Mouse (Mus musculus) CH12.LX (cell line): Measurements from ENCODE around the gene Sema6d. TPM values are rescaled to one million over a fixed set of nuclear protein-coding genes. Genes with fewer than 3 reads are reported as not detected.

ENCODE experiments used
- DNase-seq: peaks from one replicate; pipeline ENCODE4 v3.0.0-alpha.2; 2013; ENCODE audit errors: extremely low read depth
- H3K27ac ChIP-seq: 2 replicates; pipeline ENCODE4 v1.5.1; 2012; ENCODE audit warnings: low read depth, mild to moderate bottlenecking, control low read depth, moderate library complexity; ENCODE audit not compliant: insufficient read depth
- H3K27me3 ChIP-seq: replicated peaks from 2 replicates; pipeline ENCODE3; 2012; ENCODE audit warnings: inconsistent platforms
- H3K36me3 ChIP-seq, 2 experiments: replicated peaks in 1 of 2; 2 replicates each; pipeline versions ENCODE3 to v1.6.1; 2012; ENCODE audit warnings: inconsistent platforms in 1 of 2, low read length in 1 of 2, mild to moderate bottlenecking in 1 of 2, mixed read lengths in 1 of 2, moderate library complexity in 1 of 2; ENCODE audit not compliant: control insufficient read depth in 1 of 2, insufficient read depth in 1 of 2
- H3K4me1 ChIP-seq, 2 experiments: 2 replicates each; pipeline ENCODE4 v1.6.1; 2012; ENCODE audit warnings: inconsistent platforms in 1 of 2, moderate library complexity in 1 of 2; ENCODE audit not compliant: insufficient read depth in 2 of 2, control insufficient read depth in 1 of 2
- H3K4me2 ChIP-seq: 2 replicates; pipeline ENCODE4 v1.6.1; 2012; ENCODE audit warnings: low read depth, mild to moderate bottlenecking, control low read depth; ENCODE audit not compliant: poor library complexity, insufficient read depth, severe bottlenecking
- H3K4me3 ChIP-seq, 3 experiments: fragments of 150-350 bp in 1 of 3; sonication (generic) in 1 of 3; replicated peaks in 1 of 3; 2 replicates each; pipeline versions ENCODE3 to v1.5.1; 2011 to 2012; ENCODE audit warnings: low read depth in 2 of 3, low read length in 2 of 3, mild to moderate bottlenecking in 2 of 3, moderate library complexity in 2 of 3, control low read depth in 1 of 3, improper control_type of control experiment in 1 of 3, inconsistent platforms in 1 of 3, mixed read lengths in 1 of 3; ENCODE audit not compliant: poor library complexity in 1 of 3
- H3K79me2 ChIP-seq: replicated peaks from 2 replicates; pipeline ENCODE4 v1.6.1; 2012; ENCODE audit warnings: mild to moderate bottlenecking, moderate library complexity; ENCODE audit not compliant: control insufficient read depth, poor library complexity, insufficient read depth, severe bottlenecking; ENCODE audit errors: extremely low read depth
- H3K9ac ChIP-seq: 2 replicates; pipeline ENCODE4 v1.6.1; 2012; ENCODE audit warnings: low read depth, mild to moderate bottlenecking, control low read depth, moderate library complexity; ENCODE audit not compliant: insufficient read depth
- H3K9me3 ChIP-seq: replicated peaks from 2 replicates; pipeline ENCODE3; 2012; ENCODE audit warnings: low read length, inconsistent platforms, mixed read lengths
- BHLHE40 ChIP-seq: IDR thresholded peaks from 2 replicates; pipeline ENCODE4 v1.6.1; 2011; ENCODE audit warnings: mild to moderate bottlenecking, low read depth, low read length, improper control_type of control experiment
- CTCF ChIP-seq, 2 experiments: IDR thresholded peaks in 1 of 2; conservative IDR thresholded peaks in 1 of 2; 2 replicates each; pipeline ENCODE4 v1.5.1; 2011 to 2012; ENCODE audit warnings: low read depth in 2 of 2, low read length in 2 of 2, improper control_type of control experiment in 1 of 2, inconsistent platforms in 1 of 2, mild to moderate bottlenecking in 1 of 2, moderate library complexity in 1 of 2
- E2F4 ChIP-seq: IDR thresholded peaks from 2 replicates; pipeline ENCODE4 v1.6.1; 2011; ENCODE audit warnings: low read depth, low read length, improper control_type of control experiment; ENCODE audit not compliant: insufficient replicate concordance
- EP300 ChIP-seq: IDR thresholded peaks from 2 replicates; pipeline ENCODE4 v1.6.1; 2011; ENCODE audit warnings: low read length, improper control_type of control experiment
- GABPA ChIP-seq: IDR thresholded peaks from 2 replicates; pipeline ENCODE4 v1.6.1; 2012; ENCODE audit warnings: low read depth, low read length, improper control_type of control experiment, inconsistent platforms; ENCODE audit not compliant: insufficient replicate concordance
- JUN ChIP-seq: IDR thresholded peaks from 2 replicates; pipeline ENCODE4 v1.6.1; 2011; ENCODE audit warnings: low read depth, mild to moderate bottlenecking, low read length, improper control_type of control experiment, moderate library complexity; ENCODE audit not compliant: insufficient read depth
- MAFK ChIP-seq: IDR thresholded peaks from 2 replicates; pipeline ENCODE4 v1.6.1; 2011; ENCODE audit warnings: low read length, improper control_type of control experiment; ENCODE audit not compliant: insufficient replicate concordance
- MAX ChIP-seq: IDR thresholded peaks from 2 replicates; pipeline ENCODE4 v1.6.1; 2011; ENCODE audit warnings: low read length, improper control_type of control experiment
- MEF2A ChIP-seq: IDR thresholded peaks from 2 replicates; pipeline ENCODE4 v1.6.1; 2014; ENCODE audit warnings: low read depth, mild to moderate bottlenecking, inconsistent platforms, low read length, improper control_type of control experiment, borderline replicate concordance
- MYC ChIP-seq: IDR thresholded peaks from 2 replicates; pipeline ENCODE4 v1.6.1; 2011; ENCODE audit warnings: low read depth, mild to moderate bottlenecking, improper control_type of control experiment, low read length
- NRF1 ChIP-seq: IDR thresholded peaks from 2 replicates; pipeline ENCODE4 v1.6.1; 2014; ENCODE audit warnings: low read depth, mild to moderate bottlenecking, inconsistent platforms, low read length, improper control_type of control experiment, moderate library complexity
- PAX5 ChIP-seq: IDR thresholded peaks from 2 replicates; pipeline ENCODE4 v1.6.1; 2012; ENCODE audit warnings: low read length, inconsistent platforms, mixed read lengths
- POLR2A ChIP-seq: IDR thresholded peaks from 2 replicates; pipeline ENCODE4 v1.6.1; 2011; ENCODE audit warnings: low read depth, mild to moderate bottlenecking, improper control_type of control experiment, low read length
- POLR2AphosphoS2 ChIP-seq: IDR thresholded peaks from 2 replicates; pipeline ENCODE4 v1.6.1; 2011; ENCODE audit warnings: low read depth, low read length, improper control_type of control experiment
- SMC3 ChIP-seq: IDR thresholded peaks from 2 replicates; pipeline ENCODE4 v1.6.1; 2011; ENCODE audit warnings: low read depth, low read length, improper control_type of control experiment
- USF1 ChIP-seq: IDR thresholded peaks from 2 replicates; pipeline ENCODE4 v1.6.1; 2014; ENCODE audit warnings: low read depth, mild to moderate bottlenecking, inconsistent platforms, low read length, improper control_type of control experiment
- ZKSCAN1 ChIP-seq: IDR thresholded peaks from 2 replicates; pipeline ENCODE4 v1.6.1; 2012; ENCODE audit warnings: low read depth, inconsistent platforms, low read length, improper control_type of control experiment, borderline replicate concordance
- ZMIZ1 ChIP-seq: IDR thresholded peaks from 2 replicates; pipeline ENCODE4 v1.6.1; 2012; ENCODE audit warnings: low read depth, mild to moderate bottlenecking, inconsistent platforms, low read length, improper control_type of control experiment
- dilution Hi-C: fragments of 300-500 bp; cut with MboI; formaldehyde crosslinking; loops from 2 replicates; pipeline ENCODE4 v1.14.3; 2020; ENCODE audit warnings: low sequenced_read_pairs; ENCODE audit not compliant: extremely low pct_unique_long_range_greater_than_20kb, extremely low pct_ligation_motif_present
- in situ Hi-C: fragments of 300-500 bp; cut with MboI; formaldehyde crosslinking; loops from 3 replicates; pipeline ENCODE4 v1.14.3; 2019; ENCODE audit warnings: low sequenced_read_pairs, low pct_ligation_motif_present, low pct_unique_long_range_greater_than_20kb, mixed read lengths
- polyA plus RNA-seq: library from polyadenylated mRNA; unstranded; fragments of >175 nt; gene quantifications from 2 replicates; pipeline ENCODE4 v1.2.1, GENCODE M21; 2012; ENCODE audit warnings: low read depth; ENCODE audit not compliant: insufficient read length
- total RNA-seq, 2 experiments: library from RNA; depleted of rRNA; stranded (reverse); fragments of 300-350 nt in 1 of 2; fragments of >200 nt in 1 of 2; gene quantifications; 2 replicates each; pipeline ENCODE4 v1.2.3; 2012 to 2014

Sema6d gene
- total and polyA plus RNA-seq, 3 experiments, result not detected

GRCm38 (mm10) chr2:124522426-124522825 lies 432.7 kb downstream of the Sema6d start:
- H3K27me3 ChIP-seq, result no peaks in the 10 kb centered on the region
- peaks cover 65% of the 10 kb centered on the region for H3K9me3 ChIP-seq
- H3K79me2 ChIP-seq, result no peaks in the 10 kb centered on the region
- no peak overlapping the region for H3K27ac ChIP-seq
- no peak overlapping the region for H3K4me2 ChIP-seq
- no peaks in the 10 kb centered on the region for H3K36me3 ChIP-seq
- no peak overlapping the region for H3K9ac ChIP-seq
- no peak for DNase-seq
- no peak overlapping the region for H3K4me3 ChIP-seq
- dilution Hi-C loops (no loop called here), in situ Hi-C loops (no loop called here)
- TF ChIP-seq PAX5 (no peak), USF1 (no peak), BHLHE40 (no peak)
- no peaks in the 10 kb centered on the region for H3K4me1 ChIP-seq

- dilution Hi-C loops (no loop called here), in situ Hi-C loops (no loop called here)
- Histone ChIP-seq H3K4me3 (no peak overlapping the region), H3K4me1 (no peaks in the 10 kb centered on the region), H3K27me3 (no peaks in the 10 kb centered on the region), H3K27ac (no peak overlapping the region), H3K36me3 (no peaks in the 10 kb centered on the region), H3K9ac (no peak overlapping the region), H3K79me2 (no peaks in the 10 kb centered on the region), H3K9me3 (peaks cover 73% of the 10 kb centered on the region), H3K4me2 (no peak overlapping the region)
- DNase-seq, result no peak
- TF ChIP-seq POLR2AphosphoS2, result no peak
- TF ChIP-seq ZMIZ1, result no peak
- no peak for TF ChIP-seq MYC
- TF ChIP-seq EP300, result no peak
- no peak for TF ChIP-seq E2F4
- TF ChIP-seq JUN, result no peak
- no peak for TF ChIP-seq SMC3
- TF ChIP-seq GABPA, result no peak
- TF ChIP-seq NRF1, result no peak
- no peak for TF ChIP-seq MAFK
- TF ChIP-seq MEF2A, result no peak
- TF ChIP-seq ZKSCAN1, result no peak
- no peak for TF ChIP-seq CTCF (conservative IDR thresholded peaks at IDR 0.05 in 1 of 2, IDR thresholded peaks at IDR 0.05 in 1 of 2; ENCODE audit: low read depth in 2 of 2, low read length in 2 of 2)
- no peak for TF ChIP-seq POLR2A
- no peak for TF ChIP-seq MAX
These were observed 433.9 kb downstream of the Sema6d start for GRCm38 (mm10) chr2:124523667-124524066.
